Mouse (Mus musculus): Measurements from ENCODE around the gene Rbm33. TPM values are rescaled to one million over a fixed set of nuclear protein-coding genes. Genes with fewer than 3 reads are reported as not detected.

Rbm33 gene
- total RNA-seq, 2 experiments from 2014 or later, result 59.7 to 63.2 TPM

DNA sequence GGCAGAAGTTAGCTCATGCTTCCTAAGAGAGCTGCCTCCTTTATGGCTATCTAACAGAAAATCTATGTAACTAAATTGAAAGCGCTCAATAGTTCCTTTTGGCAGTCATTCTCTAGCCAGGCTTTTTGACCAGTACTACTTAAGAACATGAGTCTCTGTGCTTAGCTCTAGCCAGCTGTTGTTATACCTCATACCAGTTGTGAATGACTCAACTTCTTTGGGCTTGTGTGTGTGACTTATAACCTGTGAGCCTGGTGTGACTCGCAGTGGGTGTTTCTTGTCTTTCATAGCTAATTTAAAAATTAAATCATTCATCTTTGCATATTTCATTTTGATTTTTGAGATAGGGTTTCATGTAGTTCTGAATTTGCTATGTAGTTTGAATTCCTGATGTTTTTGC is 80.4 kb downstream of the Rbm33 start:
- DNase-seq (ENCODE audit: extremely low spot score in 1 of 2, low spot score in 2 of 2), result no peak
- intact Hi-C loops (cut with DNase I), result no loop called here

DNA sequence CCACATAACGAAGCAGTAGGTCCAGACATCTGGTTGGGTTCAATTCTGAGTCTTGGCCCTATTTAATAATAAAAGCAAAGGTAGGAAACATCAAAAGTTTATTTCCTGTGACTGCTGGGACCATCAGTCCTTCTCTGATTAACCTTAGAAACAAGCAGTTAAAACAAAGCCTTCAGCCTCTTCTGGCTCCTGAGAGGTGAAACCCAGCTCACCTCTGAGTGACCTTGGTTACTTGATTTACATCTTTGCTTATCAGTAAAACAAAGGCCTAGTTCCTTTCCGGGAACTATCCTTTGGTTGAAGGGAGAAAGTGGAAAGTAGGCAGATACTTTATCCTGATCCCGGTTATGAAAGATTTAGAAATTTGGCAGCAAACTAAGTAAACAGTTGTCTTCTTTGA is 81.8 kb downstream of the Rbm33 start:
- intact Hi-C loops (cut with DNase I), result no loop called here
- no peak for DNase-seq (ENCODE audit: extremely low spot score in 1 of 2, low spot score in 2 of 2)

DNA sequence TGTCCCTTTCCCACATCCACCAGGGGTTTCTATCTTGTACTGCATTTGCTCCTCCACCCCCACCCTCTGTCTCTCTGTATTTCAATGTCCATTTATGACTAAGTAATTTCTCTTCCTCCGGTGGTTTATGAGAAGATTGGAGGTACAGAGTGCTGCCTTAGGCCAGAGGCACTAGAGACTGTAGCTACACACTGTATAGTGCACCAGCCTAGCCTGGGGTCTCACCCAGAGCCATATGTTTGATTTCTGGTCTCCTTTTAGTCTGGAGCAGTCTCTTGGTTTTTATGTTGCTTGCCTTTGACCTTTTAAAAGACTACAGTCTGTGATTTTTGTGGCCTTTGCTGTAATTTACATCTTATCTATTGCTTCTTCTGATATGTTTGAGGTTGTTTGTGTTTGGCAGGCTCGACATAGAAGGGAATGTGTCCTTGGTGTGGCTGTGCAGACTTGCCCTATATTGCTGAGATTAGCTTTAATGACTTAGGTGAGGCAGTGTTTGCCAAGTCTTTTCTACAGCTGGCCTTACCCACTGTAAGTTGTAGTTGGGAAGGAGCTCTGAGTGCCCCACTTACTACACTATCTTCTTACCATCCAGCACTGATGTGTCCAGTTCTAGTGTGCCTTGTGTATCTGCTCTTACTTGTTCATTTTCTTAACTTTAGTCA is 82.7 kb downstream of the Rbm33 start:
- intact Hi-C loops (cut with DNase I), result no loop called here

DNA sequence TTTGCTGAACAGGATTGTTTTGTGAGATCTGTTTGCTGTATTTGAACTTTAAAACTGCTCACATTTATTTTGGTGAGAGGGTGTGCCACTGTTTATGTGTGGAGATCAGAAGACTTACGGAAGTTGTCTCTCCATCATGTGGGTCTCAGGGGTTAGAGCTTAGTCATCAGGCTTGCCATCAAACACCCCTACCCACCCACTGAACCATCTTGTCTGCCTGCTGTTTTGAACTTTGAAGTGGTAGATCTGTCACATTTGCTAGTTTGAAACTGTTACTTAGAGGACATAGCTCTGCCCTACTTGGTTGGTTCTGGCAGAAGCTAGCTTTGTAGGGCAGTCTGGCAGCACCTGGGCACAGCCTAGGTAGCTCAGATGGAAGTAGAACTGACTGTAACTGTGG is 85.8 kb downstream of the Rbm33 start:
- no peak for DNase-seq (ENCODE audit: extremely low spot score in 1 of 2, low spot score in 2 of 2)
- intact Hi-C loops (cut with DNase I), result no loop called here

More for the DNA sequence above, 82.7 kb downstream of the Rbm33 start:
- DNase-seq (ENCODE audit: extremely low spot score in 1 of 2, low spot score in 2 of 2), result no peak

DNA sequence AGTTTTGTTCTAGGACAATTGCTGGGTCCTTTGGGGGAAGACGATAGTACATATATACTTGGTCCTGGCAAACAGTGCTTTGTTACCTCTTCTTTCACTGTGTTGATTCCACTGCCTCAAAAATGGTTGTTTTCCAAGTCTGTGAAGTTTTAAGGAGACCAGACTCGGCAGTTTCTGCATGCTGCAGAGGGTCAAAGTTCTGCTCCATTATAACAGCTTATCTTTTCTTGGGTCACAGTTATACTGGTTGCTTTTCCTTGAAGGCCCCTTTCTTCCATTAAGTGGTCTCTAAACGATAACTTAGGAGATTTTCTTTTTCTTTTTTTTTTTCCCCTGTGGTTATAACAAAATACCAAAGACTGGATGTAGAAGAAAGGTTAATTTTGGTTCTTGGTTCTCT is 89.7 kb downstream of the Rbm33 start:
- DNase-seq (ENCODE audit: extremely low spot score in 1 of 2, low spot score in 2 of 2), result no peak
- intact Hi-C loops (cut with DNase I), result no loop called here

DNA sequence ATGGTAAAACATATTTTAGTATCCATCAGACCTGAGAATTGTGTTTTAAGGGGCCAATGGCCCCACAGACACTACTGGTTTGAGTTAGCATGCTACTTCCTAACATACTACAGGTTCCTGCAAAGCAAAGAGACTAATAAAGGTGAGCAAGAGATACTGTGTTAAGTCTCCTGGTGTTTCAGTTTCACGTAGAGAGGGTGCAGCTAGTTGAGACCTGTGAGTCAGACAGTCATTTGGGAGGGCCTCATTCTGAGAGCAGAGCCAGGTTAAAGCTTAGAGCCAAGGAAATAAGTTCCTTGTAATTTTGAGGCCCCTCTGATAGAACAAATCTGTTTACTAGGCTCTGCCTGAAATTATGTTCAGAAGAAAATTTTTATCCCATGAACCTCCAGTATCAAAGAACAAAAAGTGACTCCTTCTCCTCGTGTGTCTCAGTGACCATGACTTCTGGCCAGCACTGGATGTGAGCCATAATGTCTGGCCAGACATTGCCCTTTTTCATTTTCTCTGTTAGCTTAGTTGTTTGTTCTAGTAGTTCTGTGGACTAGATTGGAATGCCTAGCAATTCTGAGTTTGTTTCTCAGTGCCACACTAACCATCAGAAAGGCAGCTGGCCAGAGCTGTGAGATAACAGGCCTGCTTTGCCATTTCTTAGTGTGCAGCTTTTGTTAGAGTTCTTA is 95.2 kb downstream of the Rbm33 start:
- intact Hi-C loops (cut with DNase I), result no loop called here
- DNase-seq (ENCODE audit: extremely low spot score in 1 of 2, low spot score in 2 of 2), result no peak

DNA sequence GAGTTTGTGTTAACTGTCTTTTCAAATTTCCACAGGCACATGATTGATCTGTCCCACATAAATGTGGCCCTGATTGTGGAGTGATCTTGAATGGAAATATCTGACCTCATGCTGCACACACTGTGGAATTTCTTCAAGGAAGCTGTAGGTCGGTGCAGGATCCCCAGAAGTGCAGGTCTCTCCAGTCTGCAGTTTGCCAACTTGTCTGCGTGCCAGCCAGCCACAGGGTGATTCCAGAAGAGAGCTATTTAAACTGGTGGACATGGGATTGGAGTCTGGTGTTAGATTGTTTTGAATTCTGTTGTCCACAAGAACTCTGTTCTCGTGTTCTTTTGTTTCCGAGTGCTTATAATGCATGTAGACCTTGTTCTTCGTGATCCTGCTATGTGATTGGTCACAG is 96.6 kb downstream of the Rbm33 start:
- no peak for DNase-seq (ENCODE audit: extremely low spot score in 1 of 2, low spot score in 2 of 2)
- intact Hi-C loops (cut with DNase I), result no loop called here

DNA sequence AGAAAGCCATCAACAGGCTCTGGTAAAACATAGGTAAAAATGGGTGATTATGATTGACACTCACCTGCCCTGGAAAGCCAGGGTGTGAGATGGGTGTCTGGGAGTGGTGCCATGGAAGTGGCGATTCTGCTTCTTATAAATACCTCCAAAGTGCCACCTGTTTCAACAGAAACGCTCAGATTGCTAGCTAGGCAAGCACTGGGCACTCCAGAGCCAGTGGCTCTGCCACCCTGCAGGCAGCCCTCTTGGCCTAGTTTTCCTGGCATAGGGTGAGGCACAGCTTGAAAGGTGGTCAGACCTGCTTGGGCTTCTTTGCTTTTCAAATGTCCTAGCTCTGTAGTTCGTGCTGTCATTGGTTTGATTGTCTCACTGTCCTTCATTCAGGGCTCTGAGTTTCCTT is 97.2 kb downstream of the Rbm33 start:
- no peak for DNase-seq (ENCODE audit: extremely low spot score in 1 of 2, low spot score in 2 of 2)
- intact Hi-C loops (cut with DNase I), result no loop called here

DNA sequence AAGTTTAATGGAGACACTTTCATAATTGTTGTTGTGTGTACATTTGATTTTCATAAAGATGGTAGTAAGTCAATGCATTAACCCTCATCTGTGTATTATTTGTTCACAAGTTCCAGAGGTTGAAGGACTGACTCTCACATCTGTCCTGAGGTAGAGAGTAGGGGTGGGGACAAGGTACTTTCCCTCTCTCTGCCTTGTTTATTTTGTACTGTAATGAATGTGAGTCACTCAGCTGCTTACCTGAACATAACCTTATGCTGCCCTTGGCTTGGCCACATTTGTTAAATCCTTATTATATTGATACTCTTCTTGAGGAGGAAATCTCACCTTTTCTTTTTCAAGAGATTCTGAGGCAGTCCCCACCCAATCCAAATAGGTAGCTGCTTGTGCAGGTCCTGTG is 99.1 kb downstream of the Rbm33 start:
- intact Hi-C loops (cut with DNase I), result no loop called here
- DNase-seq (ENCODE audit: extremely low spot score in 1 of 2, low spot score in 2 of 2), result no peak

DNA sequence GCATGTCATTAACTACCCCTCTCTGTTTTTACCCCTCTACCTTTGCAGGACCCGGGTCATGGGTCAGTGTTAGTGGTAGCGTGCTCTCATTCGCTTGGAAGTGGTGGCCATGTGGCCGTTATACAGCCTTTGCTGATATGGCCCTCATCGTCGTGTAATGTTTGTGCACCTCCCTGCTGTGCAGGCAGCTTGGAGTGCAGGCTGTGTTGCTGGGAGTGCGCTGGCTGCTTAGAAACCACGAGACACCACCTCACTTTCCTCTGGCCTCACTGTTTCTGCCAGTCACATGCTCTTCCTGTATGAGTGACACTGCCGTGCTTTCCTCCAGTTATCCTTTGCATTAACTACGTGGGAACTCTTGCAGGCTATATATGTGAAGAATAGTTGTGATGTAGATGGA is 101.8 kb downstream of the Rbm33 start:
- intact Hi-C loops (cut with DNase I), result no loop called here

DNA sequence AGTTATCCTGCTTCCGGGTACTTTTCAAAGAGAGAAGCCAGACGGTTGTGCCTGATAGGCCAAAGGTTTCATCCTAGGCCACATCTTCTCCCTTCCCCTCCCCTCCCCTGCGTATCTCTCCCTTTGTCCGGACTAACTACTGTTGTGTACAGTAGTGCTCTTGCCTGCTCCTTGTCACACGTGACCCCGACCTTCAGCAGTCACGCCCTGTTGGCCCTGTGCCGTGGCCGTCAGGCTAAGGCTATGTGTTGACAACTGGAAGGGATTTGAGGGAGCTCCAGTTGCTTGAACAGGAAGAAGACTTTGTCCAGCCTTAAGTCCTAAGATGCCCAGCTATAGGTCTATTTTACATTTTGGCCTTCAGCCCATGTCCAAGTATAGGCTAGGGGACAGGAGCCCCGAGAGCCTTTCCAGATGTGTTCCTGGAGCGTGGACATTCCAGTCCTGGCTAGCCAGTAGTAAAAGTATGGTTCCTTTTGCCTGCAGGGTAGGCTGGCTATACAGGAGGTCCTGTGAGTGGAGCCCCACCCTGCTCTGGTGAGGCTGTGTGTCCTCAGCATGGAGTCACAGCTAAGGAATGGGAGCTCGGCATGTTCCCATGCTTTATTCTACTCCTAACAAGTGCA is 102.8 kb downstream of the Rbm33 start:
- no peak for DNase-seq (ENCODE audit: extremely low spot score in 1 of 2, low spot score in 2 of 2)
- intact Hi-C loops (cut with DNase I), result no loop called here

More for the DNA sequence above, 101.8 kb downstream of the Rbm33 start:
- DNase-seq (ENCODE audit: extremely low spot score in 1 of 2, low spot score in 2 of 2), result no peak

DNA sequence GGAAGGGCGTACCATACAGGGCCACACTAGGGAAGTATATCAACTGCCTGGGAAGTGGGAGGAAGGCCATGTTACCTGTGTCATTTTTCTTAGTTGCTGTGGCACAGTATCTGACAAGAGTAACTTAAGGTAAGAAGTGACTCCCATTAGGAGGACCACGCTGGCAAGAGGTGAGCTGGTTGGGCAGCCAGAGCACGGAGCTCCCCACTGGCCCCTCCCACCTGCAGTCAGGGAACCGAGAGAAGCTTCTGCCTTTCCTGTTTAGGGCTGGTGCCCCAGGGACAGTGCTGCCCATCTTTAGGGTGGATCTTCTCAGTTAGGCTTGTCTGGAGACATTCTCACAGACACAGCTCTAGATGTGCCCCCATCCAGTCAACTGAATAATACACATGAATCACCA is 106.9 kb downstream of the Rbm33 start:
- intact Hi-C loops (cut with DNase I), result no loop called here
- DNase-seq (ENCODE audit: extremely low spot score in 1 of 2, low spot score in 2 of 2), result no peak

DNA sequence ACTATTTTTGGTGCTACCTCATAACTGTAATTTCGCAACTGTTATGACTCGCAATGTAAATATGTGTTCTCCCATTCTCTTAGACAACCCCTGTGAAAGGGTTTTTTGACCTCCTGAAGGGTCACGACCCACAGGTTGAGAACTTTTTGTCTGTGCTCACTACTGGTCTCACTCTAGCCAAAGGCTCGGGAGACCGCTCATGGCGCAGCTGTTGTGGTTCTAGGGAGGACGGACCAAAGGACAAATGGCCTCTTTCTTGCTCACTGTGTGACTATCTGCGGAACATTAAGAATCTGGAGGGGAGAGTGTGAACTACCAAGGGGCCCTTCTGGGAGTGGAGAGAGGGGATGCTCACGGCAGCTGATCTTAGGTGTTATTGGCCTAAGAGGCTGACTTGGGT is 109.0 kb downstream of the Rbm33 start:
- intact Hi-C loops (cut with DNase I), result no loop called here
- no peak for DNase-seq (ENCODE audit: extremely low spot score in 1 of 2, low spot score in 2 of 2)

DNA sequence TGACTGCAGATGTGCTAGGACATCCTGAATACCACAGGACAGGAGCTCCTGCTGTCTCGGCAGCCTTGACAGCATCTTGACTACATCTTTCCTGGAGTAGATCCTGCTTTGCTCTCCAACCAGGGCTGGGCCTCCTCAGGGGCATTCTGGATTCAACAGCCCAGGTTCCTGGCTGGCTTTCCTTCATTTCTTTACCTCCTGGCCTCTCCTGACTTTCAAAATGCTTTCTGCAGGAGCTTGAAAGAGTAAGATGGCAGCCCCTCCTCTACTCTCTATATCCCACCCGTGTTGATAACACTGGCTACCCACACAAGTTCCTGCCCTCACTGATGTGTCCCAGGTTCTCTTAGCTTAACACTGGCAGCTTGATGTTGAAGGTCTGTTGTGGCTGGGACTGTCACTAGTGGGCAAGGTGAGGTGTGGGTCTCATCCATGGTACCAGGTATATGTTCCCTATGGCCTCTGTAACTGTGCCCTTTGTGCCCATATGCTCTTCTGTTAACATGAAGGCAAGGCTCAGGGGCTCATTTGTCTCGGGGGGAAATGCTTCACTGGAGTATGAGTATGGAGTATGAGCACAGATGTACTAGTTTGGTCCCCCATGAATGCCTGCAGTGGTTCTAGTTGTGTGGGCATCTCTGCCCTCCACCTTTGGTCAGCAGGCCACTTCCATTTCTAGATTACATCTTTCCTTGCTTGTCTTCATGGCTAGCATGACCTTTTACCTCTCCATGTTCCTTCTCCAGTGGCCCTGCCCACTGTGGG is 133.4 kb downstream of the Rbm33 start:
- no peak for DNase-seq (ENCODE audit: extremely low spot score in 1 of 2, low spot score in 2 of 2)
- intact Hi-C loops (cut with DNase I), result loop anchor here (5.0 to 10.0 kb wide), 2 partner anchors 587 to 884 kb away; no protein-coding TSS in a partner anchor

DNA sequence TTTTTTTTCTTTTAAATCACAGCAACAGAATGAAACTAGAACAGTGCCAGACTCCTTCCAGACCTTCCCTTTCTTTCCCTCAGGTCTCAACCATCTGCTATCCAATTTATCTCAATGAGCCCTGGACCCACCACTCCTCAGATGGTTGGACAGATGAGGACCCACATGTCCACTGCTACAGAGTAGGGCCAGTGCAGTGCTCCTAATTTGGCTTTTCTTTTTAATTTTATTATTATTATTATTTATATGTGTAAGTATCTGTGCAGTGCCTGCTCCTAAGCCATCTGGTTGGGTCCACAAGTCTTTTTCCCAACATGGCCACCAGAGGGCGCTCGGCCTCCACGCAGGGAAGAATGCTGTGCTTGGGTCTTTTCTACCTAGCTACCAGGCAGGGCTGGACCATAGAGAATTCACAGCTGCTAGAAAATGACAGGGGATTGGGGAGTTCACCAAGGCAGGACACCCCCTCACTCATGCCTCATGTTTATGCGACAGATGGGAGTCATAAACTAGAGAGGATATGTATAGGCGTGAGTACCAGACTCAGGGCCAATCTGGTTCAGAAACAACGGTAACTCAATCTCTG is 134.2 kb downstream of the Rbm33 start:
- intact Hi-C loops (cut with DNase I), result loop anchor here (5.0 to 10.0 kb wide), 2 partner anchors 586 to 884 kb away; no protein-coding TSS in a partner anchor

DNA sequence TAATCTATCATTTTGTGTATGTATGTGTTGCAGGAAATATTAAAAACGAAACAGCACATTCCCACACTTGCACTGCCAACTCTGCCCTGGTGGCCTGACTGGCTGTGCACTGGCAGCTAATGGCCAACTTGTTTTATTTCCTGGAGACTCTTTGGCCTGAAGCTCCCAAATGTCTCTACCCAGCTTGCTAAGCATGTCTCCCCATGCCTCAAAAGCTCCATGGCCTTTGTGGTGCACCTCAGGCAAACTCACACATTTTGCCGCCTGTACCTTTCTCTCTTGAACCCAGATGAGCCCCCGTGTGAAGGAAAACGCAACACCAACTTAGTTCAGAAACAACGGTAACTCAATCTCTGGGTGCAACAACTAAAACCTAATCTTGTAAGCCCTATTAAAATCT is 136.2 kb downstream of the Rbm33 start:
- intact Hi-C loops (cut with DNase I), result loop anchor here (2.0 to 10.0 kb wide), 3 partner anchors 584 to 882 kb away; no protein-coding TSS in a partner anchor

More for the DNA sequence above, 134.2 kb downstream of the Rbm33 start:
- peak; percentile 80 for DNase-seq (ENCODE audit: extremely low spot score in 1 of 2, low spot score in 2 of 2)

DNA sequence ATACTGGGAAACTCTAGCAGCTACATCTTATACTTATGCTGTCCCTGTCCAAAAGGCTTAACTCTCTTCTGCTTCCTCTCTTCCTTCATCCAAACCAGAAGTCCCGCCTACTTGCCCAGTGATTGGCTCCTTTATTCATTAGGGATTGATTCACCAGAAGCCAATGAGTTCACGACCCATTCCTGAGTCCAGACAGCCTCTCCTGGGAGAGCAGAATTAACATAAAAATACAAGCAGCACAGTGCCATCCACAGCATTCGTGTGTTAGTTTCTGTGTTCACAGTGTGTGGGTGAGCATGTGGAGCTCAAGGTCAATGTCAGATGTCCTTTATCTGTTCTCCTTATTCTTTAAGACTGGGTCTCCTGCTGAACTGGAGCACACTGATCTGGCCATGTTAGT is 136.6 kb downstream of the Rbm33 start:
- intact Hi-C loops (cut with DNase I), result loop anchor here (2.0 to 10.0 kb wide), 3 partner anchors 584 to 881 kb away; no protein-coding TSS in a partner anchor
- no peak for DNase-seq (ENCODE audit: extremely low spot score in 1 of 2, low spot score in 2 of 2)

More for the DNA sequence above, 136.2 kb downstream of the Rbm33 start:
- DNase-seq (ENCODE audit: extremely low spot score in 1 of 2, low spot score in 2 of 2), result no peak

DNA sequence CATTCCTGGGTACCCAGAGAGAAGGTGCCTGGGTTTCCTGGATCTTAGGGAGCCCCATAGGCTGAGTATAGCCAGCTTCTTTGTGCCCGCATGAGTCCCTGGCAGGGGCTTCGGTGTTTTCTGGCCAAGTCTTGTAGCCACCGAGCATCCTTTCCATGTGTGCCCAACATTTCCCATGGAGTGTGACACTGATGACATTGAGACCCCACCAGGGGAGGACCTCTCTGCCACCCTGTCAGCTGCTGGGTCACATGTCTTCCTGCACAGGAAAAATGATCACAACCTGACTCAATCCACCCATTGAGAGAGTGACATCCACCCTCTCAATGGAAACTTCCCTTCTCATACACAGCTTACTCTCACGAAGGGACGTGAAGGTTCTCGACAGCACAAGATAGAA is 137.6 kb downstream of the Rbm33 start:
- DNase-seq (ENCODE audit: extremely low spot score in 1 of 2, low spot score in 2 of 2), result no peak
- intact Hi-C loops (cut with DNase I), result loop anchor here (5.0 to 10.0 kb wide), 2 partner anchors 583 to 880 kb away; no protein-coding TSS in a partner anchor

DNA sequence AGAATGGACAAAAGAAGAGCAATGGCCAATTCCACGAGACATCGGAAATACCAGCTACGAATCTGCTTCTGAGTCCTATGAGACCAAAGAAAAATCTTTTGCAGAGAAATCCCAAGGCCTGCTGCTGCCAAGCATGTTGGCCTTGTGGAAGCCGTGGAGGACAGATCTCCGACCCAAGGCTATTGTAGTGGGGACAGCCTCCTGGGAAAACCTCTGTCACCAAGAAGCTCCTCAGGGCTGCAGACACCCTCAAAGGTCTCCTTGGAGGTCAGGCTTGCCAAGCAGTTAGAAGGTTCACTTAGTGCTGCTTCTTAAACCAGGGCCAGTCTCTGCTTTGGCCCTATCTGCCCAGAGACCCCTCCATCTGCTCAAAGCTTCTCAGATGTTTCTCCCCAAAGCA is 138.8 kb downstream of the Rbm33 start:
- no peak for DNase-seq (ENCODE audit: extremely low spot score in 1 of 2, low spot score in 2 of 2)
- intact Hi-C loops (cut with DNase I), result loop anchor here (10.0 kb wide), 1 partner anchor 879 kb away; no protein-coding TSS in a partner anchor
